Mouse (Mus musculus) heart, embryonic 14.5 days (tissue): ENCODE results near the gene Rps18. TPM values are rescaled to one million over a fixed set of nuclear protein-coding genes. Genes with fewer than 3 reads are reported as not detected.
A peak's percentile ranks its signal among the peaks of the same experiment; 100 is the strongest.

Source experiments
- ATAC-seq: fragments of 200-750 bp; cut with Nextera tagmentation; 2 replicates; pipeline ENCODE4 v1.8.0; 2017; ENCODE audit warnings: low read depth, moderate TSS enrichment; ENCODE audit not compliant: insufficient number of reproducible peaks, insufficient read depth, low FRiP score
- H3K27ac ChIP-seq, 2 experiments: fragments of 200-500 bp in 1 of 2; fragments of 300-500 bp in 1 of 2; sonication (generic) in 1 of 2; replicated peaks in 1 of 2; 2 replicates each; pipeline ENCODE4 v1.5.1; 2012 to 2014; ENCODE audit warnings: low read depth in 2 of 2, low read length in 2 of 2, control low read depth in 1 of 2, mild to moderate bottlenecking in 1 of 2, mixed read lengths in 1 of 2; ENCODE audit not compliant: control insufficient read depth in 1 of 2, insufficient read depth in 1 of 2
- H3K27me3 ChIP-seq: fragments of 300-500 bp; sonication (generic); 2 replicates; pipeline ENCODE4 v1.6.1; 2014; ENCODE audit warnings: mild to moderate bottlenecking, low read length, control low read depth; ENCODE audit not compliant: control insufficient read depth, insufficient read depth
- H3K36me3 ChIP-seq: fragments of 300-500 bp; sonication (generic); 2 replicates; pipeline ENCODE4 v1.6.1; 2014; ENCODE audit warnings: mild to moderate bottlenecking, control low read depth, low read length, mixed read lengths; ENCODE audit not compliant: control insufficient read depth, insufficient read depth
- H3K4me1 ChIP-seq, 2 experiments: fragments of 200-500 bp in 1 of 2; fragments of 300-500 bp in 1 of 2; sonication (generic) in 1 of 2; 2 replicates each; pipeline ENCODE4 v1.6.1; 2012 to 2014; ENCODE audit warnings: low read length in 2 of 2, control low read depth in 1 of 2, mixed read lengths in 1 of 2; ENCODE audit not compliant: control insufficient read depth in 2 of 2, insufficient read depth in 2 of 2
- H3K4me2 ChIP-seq: fragments of 300-500 bp; sonication (generic); 2 replicates; pipeline ENCODE4 v1.6.1; 2014; ENCODE audit warnings: mild to moderate bottlenecking, low read length
- H3K4me3 ChIP-seq, 2 experiments: fragments of 200-500 bp in 1 of 2; fragments of 300-500 bp in 1 of 2; sonication (generic) in 1 of 2; 2 replicates each; pipeline ENCODE4 v1.5.1; 2012 to 2014; ENCODE audit warnings: low read length in 2 of 2, mild to moderate bottlenecking in 2 of 2, control low read depth in 1 of 2, low read depth in 1 of 2, moderate library complexity in 1 of 2; ENCODE audit not compliant: control insufficient read depth in 1 of 2, insufficient read depth in 1 of 2
- H3K9ac ChIP-seq: fragments of 300-500 bp; sonication (generic); 2 replicates; pipeline ENCODE4 v1.6.1; 2014; ENCODE audit warnings: mild to moderate bottlenecking, low read length
- H3K9me3 ChIP-seq: fragments of 300-500 bp; sonication (generic); 2 replicates; pipeline ENCODE4 v1.6.1; 2016; ENCODE audit warnings: low read length, control low read depth; ENCODE audit not compliant: control insufficient read depth
- WGBS: fragments of 180-500 bp; shearing (Covaris S2); extraction: QIAGEN DNeasy Blood & Tissue Kit; methylation state at CpG from one replicate; pipeline ENCODE4 v1.1.7; 2014; 5-methylcytosine and 5-hydroxymethylcytosine counted together
- polyA plus RNA-seq: library from polyadenylated mRNA; unstranded; fragments of >200 nt; fragmentation: Nextera tagmentation; extraction: Ambion mirVana; gene quantifications from 2 replicates; pipeline ENCODE4 v1.2.1, GENCODE M21; 2014

Rps18 gene
- polyA plus RNA-seq, 1 experiment from 2014 or later: 1,186 TPM

DNA sequence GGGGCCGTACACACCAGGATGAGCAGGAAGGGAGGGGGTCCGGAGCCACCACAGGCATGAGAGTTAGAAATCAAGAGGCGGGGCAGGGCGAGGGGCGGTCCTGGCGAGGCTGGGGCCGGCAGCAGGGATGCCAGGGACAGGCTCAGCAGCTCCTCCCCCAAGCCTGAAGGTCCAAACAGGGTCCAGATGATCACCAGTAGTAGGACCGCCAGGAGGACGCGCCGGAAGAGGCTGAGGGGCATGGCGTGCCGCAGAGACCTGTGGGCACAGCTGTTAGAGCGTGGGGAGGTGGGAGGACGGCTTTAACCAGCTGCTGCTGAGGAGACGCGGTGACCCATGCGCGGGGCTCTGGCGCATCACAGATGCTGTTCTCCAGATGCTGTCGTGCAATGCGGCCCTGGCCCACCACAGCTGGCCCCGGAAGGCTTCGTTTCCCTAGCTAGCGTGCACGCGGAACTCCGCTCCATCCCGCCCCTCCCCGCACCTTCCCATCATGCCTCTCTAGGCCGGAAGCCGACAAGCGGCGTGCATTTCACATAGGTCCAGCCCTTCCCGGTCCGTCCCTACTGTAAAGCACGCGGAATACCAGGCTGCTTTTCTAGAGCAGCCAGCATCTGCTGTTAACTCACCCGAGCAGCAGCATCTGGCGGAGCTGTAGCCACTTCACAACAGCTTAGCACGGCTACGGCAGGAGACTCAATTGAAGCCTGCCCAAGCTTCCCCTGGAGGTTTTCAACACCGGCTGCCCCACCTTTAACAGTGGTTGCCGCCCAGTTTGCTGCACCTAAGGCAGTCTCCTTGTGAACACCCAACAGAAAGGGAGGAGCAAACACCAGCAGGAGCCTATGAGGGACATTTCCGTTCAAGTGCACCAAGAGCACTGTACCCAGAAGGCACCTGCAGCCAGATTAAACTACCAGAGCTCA lies 4.5 kb downstream of the Rps18 start, which contains the start of gene B3galt4:
Gene B3galt4, minus strand, starts transcription at position 468 of the 926 bp plus-strand sequence.
- peaks cover 21 to 45% of the 10 kb centered on the region in 2 experiments for H3K4me1 ChIP-seq
- peak within 1 kb of the TSS; percentile 85 to 87 for H3K27ac ChIP-seq
- peak within 1 kb of the TSS; percentile 56 to 68 for H3K4me3 ChIP-seq
- peak; percentile 45 for ATAC-seq
- under 1% methylated on average over 45 of the region's 45 CpGs for WGBS
- peak within 1 kb of the TSS; percentile 97 for H3K4me2 ChIP-seq
- no peaks in the 10 kb centered on the region for H3K27me3 ChIP-seq
- H3K9me3 ChIP-seq: no peaks in the 10 kb centered on the region
- H3K9ac ChIP-seq: peak within 1 kb of the TSS; percentile 78
- H3K36me3 ChIP-seq: peaks cover 58% of the 10 kb centered on the region

DNA sequence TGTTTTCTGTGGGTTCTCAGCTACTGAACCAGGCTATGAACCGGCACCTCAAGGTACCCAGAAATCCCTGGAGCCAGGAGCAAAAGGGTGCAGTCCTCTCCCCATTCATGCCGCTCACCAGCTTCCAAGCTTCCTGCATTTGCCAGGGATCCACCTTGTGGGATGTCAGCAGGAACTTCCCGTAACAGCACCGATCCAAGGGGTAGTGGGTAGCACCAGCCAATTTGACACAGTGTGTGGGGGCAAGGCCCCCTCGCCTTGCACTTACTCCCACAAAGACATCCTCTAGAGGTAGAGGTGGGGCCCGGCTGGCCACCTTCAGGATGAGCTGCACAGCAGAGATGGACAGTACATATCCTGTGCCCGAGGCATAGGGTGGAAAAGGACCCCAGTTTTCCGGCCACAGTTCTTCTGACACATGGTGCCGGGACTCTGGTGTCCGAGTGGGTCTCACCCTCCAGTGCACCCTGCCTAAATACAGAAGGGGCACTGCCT lies 5.6 kb downstream of the Rps18 start:
- no peaks in the 10 kb centered on the region for H3K9me3 ChIP-seq
- ATAC-seq: no peak
- 67% methylated on average over 10 of the region's 10 CpGs for WGBS
- peak overlapping the region; percentile 97 for H3K4me2 ChIP-seq
- peak overlapping the region; percentile 85 to 87; a peak in 2 of 4 replicates for H3K27ac ChIP-seq
- H3K4me3 ChIP-seq: peak overlapping the region; percentile 56 to 68
- H3K27me3 ChIP-seq: no peaks in the 10 kb centered on the region
- H3K9ac ChIP-seq: peak overlapping the region; percentile 78
- peaks cover 21 to 44% of the 10 kb centered on the region in 2 experiments for H3K4me1 ChIP-seq
- H3K36me3 ChIP-seq: peaks cover 66% of the 10 kb centered on the region

DNA sequence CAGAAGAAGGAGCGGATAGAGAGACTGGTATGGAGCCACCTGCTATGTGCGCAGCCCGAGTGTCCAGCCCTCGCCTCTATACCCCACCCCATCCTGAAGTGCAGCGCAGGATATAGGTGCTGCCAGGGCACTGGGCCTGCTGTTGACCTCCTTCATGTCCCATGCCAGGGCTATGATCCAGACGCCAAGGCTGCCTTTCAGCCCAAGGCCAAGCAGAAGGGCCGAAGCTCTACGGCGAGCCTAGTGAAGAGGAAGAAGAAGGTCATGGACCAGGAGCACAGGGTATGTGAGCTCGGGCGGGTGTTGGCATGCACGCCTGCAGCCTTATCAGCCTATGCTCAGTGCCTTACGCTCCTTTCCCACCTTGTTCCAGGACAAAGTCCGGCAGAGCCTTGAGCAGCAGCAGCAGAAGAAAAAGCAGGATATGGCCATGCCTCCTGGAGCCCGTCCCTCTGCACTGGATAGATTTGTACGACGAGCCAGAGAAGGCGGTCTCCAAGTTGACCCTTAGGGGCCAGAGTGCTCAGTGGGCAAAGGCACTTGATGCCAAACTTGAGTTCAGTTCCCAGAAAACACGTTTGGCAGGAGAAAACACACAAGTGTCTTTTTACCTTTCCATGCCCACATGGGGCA lies 6.8 kb downstream of the Rps18 start:
- H3K4me1 ChIP-seq: peaks cover 16 to 37% of the 10 kb centered on the region in 2 experiments
- ATAC-seq: no peak

DNA sequence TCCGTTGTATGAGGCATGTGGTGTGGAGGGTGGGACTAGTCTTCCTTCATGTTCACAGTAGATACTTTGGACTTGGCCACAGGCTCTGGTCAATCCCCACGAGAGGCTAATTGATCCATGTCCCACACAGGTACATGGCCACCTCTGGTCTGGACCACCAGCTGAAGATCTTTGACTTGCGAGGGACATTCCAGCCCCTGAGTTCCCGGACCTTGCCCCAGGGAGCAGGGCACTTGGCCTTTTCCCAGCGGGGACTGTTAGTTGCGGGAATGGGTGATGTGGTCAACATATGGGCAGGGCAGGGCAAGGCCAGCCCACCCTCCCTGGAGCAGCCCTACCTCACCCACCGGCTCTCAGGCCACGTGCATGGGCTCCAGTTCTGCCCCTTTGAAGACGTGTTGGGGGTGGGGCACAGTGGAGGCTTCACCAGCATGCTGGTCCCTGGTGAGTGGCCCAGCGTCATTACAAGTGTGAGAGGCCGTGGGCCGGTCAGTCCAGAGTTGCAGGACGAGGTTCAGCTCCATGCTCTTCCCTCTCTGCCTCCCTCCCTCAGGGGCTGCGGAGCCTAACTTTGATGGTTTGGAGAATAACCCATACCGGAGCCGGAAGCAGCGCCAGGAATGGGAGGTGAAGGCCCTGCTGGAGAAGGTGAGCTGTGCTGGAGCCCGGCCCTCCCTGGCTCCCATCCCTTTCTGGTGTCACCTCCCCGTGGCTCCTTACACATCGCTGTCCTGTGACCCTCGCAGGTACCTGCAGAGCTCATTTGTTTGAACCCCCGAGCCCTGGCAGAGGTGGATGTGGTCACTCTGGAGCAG lies 7.5 kb downstream of the Rps18 start:
- Histone ChIP-seq H3K4me1 (peaks cover 16 to 30% of the 10 kb centered on the region in 2 experiments), H3K4me3 (no peak overlapping the region), H3K4me2 (no peak overlapping the region), H3K27me3 (no peaks in the 10 kb centered on the region), H3K9me3 (no peaks in the 10 kb centered on the region), H3K9ac (no peak overlapping the region), H3K27ac (no peak overlapping the region), H3K36me3 (peaks cover 73% of the 10 kb centered on the region)
- 83% methylated on average over 21 of the region's 22 CpGs for WGBS
- no peak for ATAC-seq

More for the DNA sequence above, 6.8 kb downstream of the Rps18 start:
- 88% methylated on average over 19 of the region's 19 CpGs for WGBS
- no peak overlapping the region for H3K4me2 ChIP-seq
- no peak overlapping the region for H3K9ac ChIP-seq
- no peaks in the 10 kb centered on the region for H3K27me3 ChIP-seq
- no peak overlapping the region for H3K27ac ChIP-seq
- peaks cover 73% of the 10 kb centered on the region for H3K36me3 ChIP-seq
- H3K9me3 ChIP-seq: no peaks in the 10 kb centered on the region
- no peak overlapping the region for H3K4me3 ChIP-seq

DNA sequence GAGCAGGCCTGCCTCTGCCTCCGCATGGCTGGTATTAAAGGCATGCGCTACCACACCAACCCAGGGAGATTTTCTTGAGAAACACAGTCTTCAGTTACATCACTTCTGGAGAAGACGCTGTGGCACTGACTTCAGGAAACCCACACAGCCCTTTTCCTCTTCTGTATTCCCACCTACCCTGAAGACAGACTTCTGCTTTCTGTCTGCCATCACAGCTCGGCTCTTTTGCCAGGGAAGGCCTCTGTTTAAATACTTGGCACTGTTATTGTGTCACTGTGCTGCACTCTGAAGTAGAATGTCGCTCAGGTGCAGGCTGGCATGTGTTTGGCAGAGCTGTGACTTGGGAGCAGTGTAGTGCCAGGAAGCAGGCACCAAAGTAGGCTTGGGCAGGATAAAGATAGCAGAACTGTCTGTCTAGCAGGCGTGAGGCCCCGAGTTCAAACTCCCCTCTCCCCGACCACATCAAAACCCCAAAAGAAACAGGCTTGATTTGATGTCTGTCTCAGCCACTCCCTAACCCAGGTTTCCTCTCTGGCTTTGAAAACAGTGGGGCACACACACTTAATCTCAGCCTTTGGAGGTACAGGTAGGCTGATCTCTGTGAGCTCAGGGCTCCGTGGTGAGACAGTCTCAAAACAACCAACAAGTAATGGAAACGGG lies 8.2 kb downstream of the Rps18 start:
- H3K9me3 ChIP-seq: no peaks in the 10 kb centered on the region
- no peak overlapping the region for H3K4me2 ChIP-seq
- H3K36me3 ChIP-seq: peaks cover 72% of the 10 kb centered on the region
- H3K4me1 ChIP-seq: peaks cover 16 to 23% of the 10 kb centered on the region in 2 experiments
- no peak overlapping the region for H3K9ac ChIP-seq
- no peak overlapping the region for H3K4me3 ChIP-seq
- 86% methylated on average over 10 of the region's 10 CpGs for WGBS
- no peak for ATAC-seq
- no peaks in the 10 kb centered on the region for H3K27me3 ChIP-seq
- H3K27ac ChIP-seq: no peak overlapping the region

DNA sequence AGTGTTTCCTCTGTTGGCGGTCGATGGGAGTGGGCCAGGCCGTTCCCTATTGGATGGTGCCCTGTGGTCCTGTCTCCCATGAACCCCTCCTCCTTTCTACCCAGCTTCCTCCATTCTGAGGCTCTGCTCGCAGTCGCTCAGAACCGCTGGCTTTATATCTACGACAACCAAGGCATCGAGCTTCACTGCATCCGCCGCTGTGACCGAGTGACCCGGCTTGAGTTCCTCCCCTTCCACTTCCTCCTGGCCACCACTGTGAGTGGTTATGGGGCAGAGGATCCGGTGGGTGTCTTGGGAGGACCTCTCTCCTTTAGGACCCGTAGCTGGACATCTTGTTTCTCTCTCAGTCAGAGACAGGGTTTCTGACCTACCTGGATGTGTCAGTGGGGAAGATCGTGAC lies 12.3 kb downstream of the Rps18 start:
- 92% methylated on average over 15 of the region's 15 CpGs for WGBS
- Histone ChIP-seq H3K4me1 (peaks cover 8 to 19% of the 10 kb centered on the region in 2 experiments), H3K27me3 (no peaks in the 10 kb centered on the region), H3K9ac (no peak overlapping the region), H3K4me3 (no peak overlapping the region), H3K4me2 (no peak overlapping the region), H3K36me3 (peaks cover 53% of the 10 kb centered on the region), H3K9me3 (no peaks in the 10 kb centered on the region), H3K27ac (no peak overlapping the region)
- ATAC-seq: no peak
